Mouse (Mus musculus): Measurements from ENCODE around the gene Epha2. TPM values are rescaled to one million over a fixed set of nuclear protein-coding genes. Genes with fewer than 3 reads are reported as not detected.

Gene Epha2
- polyA plus RNA-seq, 1 experiment from 2014 or later = 6.9 TPM

GRCm38 (mm10) chr4:141309773-141310145 lies 8.7 kb downstream of the Epha2 start:
- Histone ChIP-seq H3K4me2 (peak overlapping the region; percentile 37; the same call in 1 of the 2 replicates), H3K9me3 (ENCODE audit: low read depth, low read length) (no peaks in the 10 kb centered on the region), H3K4me1 (ENCODE audit: insufficient read depth) (peaks cover 18% of the 10 kb centered on the region), H3K27ac (ENCODE audit: low read depth) (peak overlapping the region; percentile 77), H3K36me3 (ENCODE audit: insufficient read depth) (peaks cover 23% of the 10 kb centered on the region), H3K27me3 (ENCODE audit: insufficient read depth, low read length) (no peaks in the 10 kb centered on the region), H3K4me3 (ENCODE audit: low read depth, low read length) (no peak overlapping the region), H3K9ac (no peak overlapping the region)
- ATAC-seq (ENCODE audit: insufficient read depth) = no peak
- no peak for TF ChIP-seq CTCF (IDR thresholded peaks at IDR 0.05; ENCODE audit: low read depth)
- WGBS = 28% methylated on average over 10 of the region's 10 CpGs
- DNase-seq = peak; percentile 63

GRCm38 (mm10) chr4:141310191-141310606 lies 9.2 kb downstream of the Epha2 start:
- no peak overlapping the region for H3K9ac ChIP-seq
- H3K4me3 ChIP-seq (ENCODE audit: low read depth, low read length) = no peak overlapping the region
- H3K4me1 ChIP-seq (ENCODE audit: insufficient read depth) = peaks cover 18% of the 10 kb centered on the region
- H3K27me3 ChIP-seq (ENCODE audit: insufficient read depth, low read length) = no peaks in the 10 kb centered on the region
- TF ChIP-seq CTCF (IDR thresholded peaks at IDR 0.05; ENCODE audit: low read depth) = no peak
- 9% methylated on average over 8 of the region's 8 CpGs for WGBS
- peaks cover 23% of the 10 kb centered on the region for H3K36me3 ChIP-seq (ENCODE audit: insufficient read depth)
- peak overlapping the region; percentile 37 for H3K4me2 ChIP-seq
- ATAC-seq (ENCODE audit: insufficient read depth) (peak; percentile 68), DNase-seq (peak; percentile 85)
- H3K9me3 ChIP-seq (ENCODE audit: low read depth, low read length) = no peaks in the 10 kb centered on the region
- peak overlapping the region; percentile 85 for H3K27ac ChIP-seq (ENCODE audit: low read depth)

- H3K36me3 ChIP-seq (ENCODE audit: insufficient read depth) = peaks cover 23% of the 10 kb centered on the region
- DNase-seq (peak; percentile 62), ATAC-seq (ENCODE audit: insufficient read depth) (no peak)
- peaks cover 18% of the 10 kb centered on the region for H3K4me1 ChIP-seq (ENCODE audit: insufficient read depth)
- WGBS = 64% methylated on average over 7 of the region's 7 CpGs
- no peak overlapping the region; the same call in 1 of the 2 replicates for H3K4me2 ChIP-seq
- peak overlapping the region; percentile 85; the same call in 1 of the 2 replicates for H3K27ac ChIP-seq (ENCODE audit: low read depth)
- H3K27me3 ChIP-seq (ENCODE audit: insufficient read depth, low read length) = no peaks in the 10 kb centered on the region
- no peak overlapping the region for H3K4me3 ChIP-seq (ENCODE audit: low read depth, low read length)
- H3K9ac ChIP-seq = no peak overlapping the region
- H3K9me3 ChIP-seq (ENCODE audit: low read depth, low read length) = no peaks in the 10 kb centered on the region
- no peak for TF ChIP-seq CTCF (IDR thresholded peaks at IDR 0.05; ENCODE audit: low read depth)
Observed at GRCm38 (mm10) chr4:141311078-141311477, 10.0 kb downstream of the Epha2 start.

- no peak overlapping the region for H3K4me2 ChIP-seq
- no peak overlapping the region for H3K9ac ChIP-seq
Observed at GRCm38 (mm10) chr4:141311506-141311905, 10.5 kb downstream of the Epha2 start.

GRCm38 (mm10) chr4:141311908-141312307 lies 10.9 kb downstream of the Epha2 start:
- Histone ChIP-seq H3K4me2 (peak overlapping the region; percentile 33), H3K9me3 (ENCODE audit: low read depth, low read length) (no peaks in the 10 kb centered on the region), H3K27ac (ENCODE audit: low read depth) (peak overlapping the region; percentile 85), H3K4me1 (ENCODE audit: insufficient read depth) (peaks cover 14% of the 10 kb centered on the region), H3K36me3 (ENCODE audit: insufficient read depth) (peaks cover 24% of the 10 kb centered on the region), H3K4me3 (ENCODE audit: low read depth, low read length) (no peak overlapping the region), H3K9ac (no peak overlapping the region), H3K27me3 (ENCODE audit: insufficient read depth, low read length) (no peaks in the 10 kb centered on the region)
- no peak for TF ChIP-seq CTCF (IDR thresholded peaks at IDR 0.05; ENCODE audit: low read depth)
- DNase-seq (no peak), ATAC-seq (ENCODE audit: insufficient read depth) (no peak)
- WGBS = 64% methylated on average over 2 of the region's 2 CpGs

More at GRCm38 (mm10) chr4:141311506-141311905, 10.5 kb downstream of the Epha2 start:
- Histone ChIP-seq H3K4me3 (ENCODE audit: low read depth, low read length) (no peak overlapping the region), H3K36me3 (ENCODE audit: insufficient read depth) (peaks cover 23% of the 10 kb centered on the region), H3K27ac (ENCODE audit: low read depth) (peak overlapping the region; percentile 85), H3K9me3 (ENCODE audit: low read depth, low read length) (no peaks in the 10 kb centered on the region), H3K4me1 (ENCODE audit: insufficient read depth) (peaks cover 18% of the 10 kb centered on the region), H3K27me3 (ENCODE audit: insufficient read depth, low read length) (no peaks in the 10 kb centered on the region)
- WGBS = 29% methylated on average over 6 of the region's 6 CpGs
- ATAC-seq (ENCODE audit: insufficient read depth) (peak; percentile 16; the same call in 1 of the 2 replicates), DNase-seq (no peak)
- no peak for TF ChIP-seq CTCF (IDR thresholded peaks at IDR 0.05; ENCODE audit: low read depth)

- 58% methylated on average over 17 of the region's 17 CpGs for WGBS
- DNase-seq (peak; percentile 45), ATAC-seq (ENCODE audit: insufficient read depth) (peak; percentile 19; the same call in 1 of the 2 replicates)
- Histone ChIP-seq H3K36me3 (ENCODE audit: insufficient read depth) (peaks cover 25% of the 10 kb centered on the region), H3K27ac (ENCODE audit: low read depth) (peak overlapping the region; percentile 85), H3K4me1 (ENCODE audit: insufficient read depth) (peaks cover 14% of the 10 kb centered on the region), H3K9ac (no peak overlapping the region), H3K4me3 (ENCODE audit: low read depth, low read length) (no peak overlapping the region), H3K9me3 (ENCODE audit: low read depth, low read length) (no peaks in the 10 kb centered on the region), H3K4me2 (peak overlapping the region; percentile 33), H3K27me3 (ENCODE audit: insufficient read depth, low read length) (no peaks in the 10 kb centered on the region)
- TF ChIP-seq CTCF (IDR thresholded peaks at IDR 0.05; ENCODE audit: low read depth) = no peak; the same call in 1 of the 2 replicates
Observed at GRCm38 (mm10) chr4:141312513-141313131, 11.6 kb downstream of the Epha2 start.

- no peak for ATAC-seq (ENCODE audit: insufficient read depth)
- no peak overlapping the region for H3K9ac ChIP-seq
Observed at GRCm38 (mm10) chr4:141313481-141313880, 12.4 kb downstream of the Epha2 start.

More at GRCm38 (mm10) chr4:141313481-141313880, 12.4 kb downstream of the Epha2 start:
- no peak for DNase-seq
- TF ChIP-seq CTCF (IDR thresholded peaks at IDR 0.05; ENCODE audit: low read depth) = no peak
- Histone ChIP-seq H3K4me1 (ENCODE audit: insufficient read depth) (peaks cover 14% of the 10 kb centered on the region), H3K27ac (ENCODE audit: low read depth) (0 out of 2 replicates have a peak overlapping the region, but pooled peaks have one; percentile 33), H3K27me3 (ENCODE audit: insufficient read depth, low read length) (no peaks in the 10 kb centered on the region), H3K4me3 (ENCODE audit: low read depth, low read length) (no peak overlapping the region), H3K36me3 (ENCODE audit: insufficient read depth) (peaks cover 26% of the 10 kb centered on the region), H3K4me2 (no peak overlapping the region), H3K9me3 (ENCODE audit: low read depth, low read length) (no peaks in the 10 kb centered on the region)
- 56% methylated on average over 8 of the region's 8 CpGs for WGBS
